Mouse (Mus musculus) MEL (cell line): ENCODE results near the gene Gm49711.

Source experiments
- CTCF ChIP-seq, 3 experiments: IDR thresholded peaks in 2 of 3; conservative IDR thresholded peaks in 1 of 3; 2 replicates each; pipeline ENCODE4 v1.5.1; 2011 to 2012; ENCODE audit warnings: low read length in 3 of 3, low read depth in 2 of 3, mild to moderate bottlenecking in 2 of 3, improper control_type of control experiment in 1 of 3, inconsistent platforms in 1 of 3, mixed read lengths in 1 of 3, moderate library complexity in 1 of 3; ENCODE audit not compliant: control insufficient read depth in 1 of 3, insufficient read depth in 1 of 3, poor library complexity in 1 of 3, severe bottlenecking in 1 of 3
- POLR2A ChIP-seq, 2 experiments: IDR thresholded peaks; 2 replicates each; pipeline ENCODE4 v1.6.1; 2011 to 2012; ENCODE audit warnings: low read length in 2 of 2, mild to moderate bottlenecking in 2 of 2, control low read depth in 1 of 2, improper control_type of control experiment in 1 of 2, low read depth in 1 of 2, moderate library complexity in 1 of 2; ENCODE audit not compliant: control insufficient read depth in 1 of 2, insufficient read depth in 1 of 2, poor library complexity in 1 of 2
- RAD21 ChIP-seq: IDR thresholded peaks from 2 replicates; pipeline ENCODE4 v1.6.1; 2011; ENCODE audit warnings: mild to moderate bottlenecking, low read depth, low read length, improper control_type of control experiment
- USF1 ChIP-seq: IDR thresholded peaks from 2 replicates; pipeline ENCODE4 v1.6.1; 2014; ENCODE audit warnings: low read depth, mild to moderate bottlenecking, inconsistent platforms, low read length, improper control_type of control experiment, moderate library complexity
- ZNF384 ChIP-seq: IDR thresholded peaks from 2 replicates; pipeline ENCODE4 v1.6.1; 2012; ENCODE audit warnings: low read depth, mild to moderate bottlenecking, inconsistent platforms, low read length, improper control_type of control experiment

- TF ChIP-seq USF1 (no peak), POLR2A (IDR thresholded peaks at IDR 0.05; ENCODE audit: control insufficient read depth in 1 of 2, insufficient read depth in 1 of 2, low read depth in 1 of 2, low read length in 2 of 2, poor library complexity in 1 of 2) (no peak), CTCF (IDR thresholded peaks at IDR 0.05 in 2 of 3, conservative IDR thresholded peaks at IDR 0.05 in 1 of 3; ENCODE audit: control insufficient read depth in 1 of 3, insufficient read depth in 1 of 3, low read depth in 2 of 3, low read length in 3 of 3, poor library complexity in 1 of 3, severe bottlenecking in 1 of 3) (no peak), RAD21 (no peak), ZNF384 (no peak)
These were observed 89.7 kb downstream of the Gm49711 start for GRCm38 (mm10) chr16:92147631-92148366.
